Mouse (Mus musculus) hindbrain, embryonic 16.5 days (tissue): ENCODE measurements around the gene Ell. TPM values are rescaled to one million over a fixed set of nuclear protein-coding genes. Genes with fewer than 3 reads are reported as not detected.

Source experiments
- ATAC-seq: fragments of 200-750 bp; cut with Nextera tagmentation; 2 replicates; pipeline ENCODE4 v1.8.0; 2017; ENCODE audit warnings: moderate TSS enrichment, moderate library complexity
- H3K27ac ChIP-seq: fragments of 300-500 bp; sonication (generic); 2 replicates; pipeline ENCODE4 v1.5.1; 2014; ENCODE audit warnings: low read depth, mild to moderate bottlenecking, control low read depth, low read length, moderate library complexity
- H3K27me3 ChIP-seq: fragments of 300-500 bp; sonication (generic); replicated peaks from 2 replicates; pipeline ENCODE4 v1.6.1; 2014; ENCODE audit warnings: low read length; ENCODE audit not compliant: control insufficient read depth, insufficient read depth
- H3K36me3 ChIP-seq: fragments of 300-500 bp; sonication (generic); 2 replicates; pipeline ENCODE4 v1.6.1; 2014; ENCODE audit warnings: mild to moderate bottlenecking, low read length, moderate library complexity, mixed read lengths; ENCODE audit not compliant: control insufficient read depth, insufficient read depth
- H3K4me1 ChIP-seq: fragments of 300-500 bp; sonication (generic); 2 replicates; pipeline ENCODE4 v1.6.1; 2014; ENCODE audit warnings: low read depth, low read length; ENCODE audit not compliant: control insufficient read depth, insufficient read depth
- H3K4me2 ChIP-seq: fragments of 300-500 bp; sonication (generic); 2 replicates; pipeline ENCODE4 v1.6.1; 2014; ENCODE audit warnings: mild to moderate bottlenecking, low read length, control low read depth, moderate library complexity
- H3K4me3 ChIP-seq: fragments of 300-500 bp; sonication (generic); 2 replicates; pipeline ENCODE4 v1.5.1; 2014; ENCODE audit warnings: mild to moderate bottlenecking, low read length, control low read depth, moderate library complexity
- H3K9ac ChIP-seq: fragments of 300-500 bp; sonication (generic); 2 replicates; pipeline ENCODE4 v1.6.1; 2014; ENCODE audit warnings: low read depth, mild to moderate bottlenecking, control low read depth, low read length, moderate library complexity
- H3K9me3 ChIP-seq: fragments of 300-500 bp; sonication (generic); 2 replicates; pipeline ENCODE4 v1.6.1; 2014; ENCODE audit warnings: mild to moderate bottlenecking, low read length, moderate library complexity; ENCODE audit not compliant: control insufficient read depth
- WGBS: fragments of 180-500 bp; shearing (Covaris S2); extraction: QIAGEN DNeasy Blood & Tissue Kit; methylation state at CpG from one replicate; pipeline ENCODE4 v1.1.7; 2014; 5-methylcytosine and 5-hydroxymethylcytosine counted together
- polyA plus RNA-seq: library from polyadenylated mRNA; unstranded; fragments of >200 nt; fragmentation: Nextera tagmentation; extraction: Ambion mirVana; gene quantifications from 2 replicates; pipeline ENCODE4 v1.2.1, GENCODE M21; 2015

The Ell gene
- polyA plus RNA-seq, 1 experiment from 2014 or later = 14.9 TPM

DNA sequence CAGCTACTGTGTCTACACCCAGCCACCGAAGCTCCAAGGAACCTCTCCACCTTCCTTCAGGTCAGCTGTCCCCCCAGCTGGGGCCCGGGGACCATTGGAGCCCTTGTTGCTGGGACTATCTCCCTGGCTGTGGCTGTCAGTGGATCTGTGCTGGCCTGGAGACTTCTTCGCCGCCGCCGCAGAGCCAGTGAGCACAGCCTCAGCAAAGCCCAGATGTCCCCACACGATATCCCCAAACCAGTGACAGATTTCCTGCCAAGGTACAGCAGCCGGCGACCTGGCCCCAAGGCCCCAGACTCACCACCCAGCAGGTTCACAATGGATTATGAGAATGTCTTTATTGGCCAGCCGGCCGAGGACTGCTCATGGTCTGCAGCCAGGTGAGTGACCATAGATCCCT is 78.7 kb downstream of the Ell start:
- Histone ChIP-seq H3K4me3 (no peak overlapping the region), H3K36me3 (no peaks in the 10 kb centered on the region), H3K4me1 (no peaks in the 10 kb centered on the region), H3K27me3 (no peaks in the 10 kb centered on the region), H3K4me2 (no peak overlapping the region), H3K9me3 (no peaks in the 10 kb centered on the region), H3K27ac (no peak overlapping the region), H3K9ac (0 out of 2 replicates have a peak overlapping the region, but pooled peaks have one; percentile 13)
- WGBS = 79% methylated on average over 11 of the region's 11 CpGs
- ATAC-seq = no peak

DNA sequence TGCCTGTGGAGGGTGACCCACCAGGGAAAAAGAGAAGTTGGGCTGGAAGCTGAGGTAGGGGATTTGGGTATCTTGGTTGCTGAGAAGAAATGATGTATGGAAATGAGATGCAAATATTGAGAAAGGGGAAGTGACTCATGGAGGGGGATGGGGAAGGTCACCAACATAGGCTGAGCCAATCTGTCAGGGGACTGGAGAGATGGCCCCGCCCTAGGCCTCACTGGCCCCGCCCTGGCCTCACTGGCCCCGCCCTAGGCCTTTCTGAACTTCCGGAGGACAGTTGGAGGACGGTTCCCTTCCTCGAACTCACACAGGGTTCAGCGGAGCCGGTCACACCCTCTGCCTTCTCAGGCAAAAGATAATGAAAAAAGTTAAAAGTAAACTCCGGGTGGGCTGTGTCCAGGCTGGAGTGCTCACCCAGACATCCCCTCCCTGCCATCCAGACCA is 79.7 kb downstream of the Ell start:
- ATAC-seq = no peak
- Histone ChIP-seq H3K9ac (no peak overlapping the region), H3K27me3 (no peaks in the 10 kb centered on the region), H3K9me3 (no peaks in the 10 kb centered on the region), H3K27ac (no peak overlapping the region), H3K4me1 (no peaks in the 10 kb centered on the region), H3K4me3 (no peak overlapping the region), H3K36me3 (no peaks in the 10 kb centered on the region), H3K4me2 (no peak overlapping the region)
- 24% methylated on average over 9 of the region's 9 CpGs for WGBS

DNA sequence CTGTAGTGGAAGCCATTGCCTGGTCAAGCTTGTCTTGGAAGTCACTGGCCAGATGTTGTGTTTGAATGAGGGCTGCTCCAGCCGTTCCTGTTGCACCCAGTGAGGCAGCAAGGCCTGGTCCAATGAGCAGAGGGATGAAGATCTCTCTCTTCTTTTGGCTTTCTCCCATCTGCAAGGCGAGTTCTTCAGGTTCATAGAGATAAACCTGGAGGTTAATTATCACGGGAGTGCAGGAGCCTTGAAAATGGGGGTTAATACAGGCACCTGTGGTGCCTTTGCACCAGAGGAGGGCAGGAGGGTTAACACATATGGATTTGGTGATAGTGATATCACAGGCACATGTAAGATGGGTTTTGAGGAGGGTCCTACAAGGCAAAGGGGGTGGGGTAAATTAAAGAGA is 83.0 kb downstream of the Ell start:
- no peak overlapping the region for H3K4me2 ChIP-seq
- WGBS = 67% methylated on average over 3 of the region's 3 CpGs

DNA sequence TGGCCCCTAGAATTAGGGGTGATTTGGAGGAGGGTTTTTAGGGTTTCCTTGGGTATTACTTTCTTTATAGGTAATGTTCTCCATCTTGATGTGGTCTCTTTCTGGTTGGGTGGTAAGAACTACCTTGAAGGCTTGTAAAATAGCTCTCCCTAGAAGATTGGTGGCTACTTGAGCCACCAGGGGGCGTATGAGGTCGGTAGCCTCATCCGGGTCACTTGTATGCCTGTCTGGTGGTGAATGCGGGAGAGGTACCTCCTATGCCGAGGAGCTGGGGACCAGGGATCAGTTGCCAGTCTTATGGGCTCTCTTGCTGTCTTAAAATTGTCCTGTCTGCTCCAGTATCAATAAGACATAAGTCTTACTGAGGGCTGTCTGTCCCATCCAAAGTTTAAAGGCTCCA is 85.8 kb downstream of the Ell start:
- no peak for ATAC-seq
- 19% methylated on average over 5 of the region's 5 CpGs for WGBS

More for the DNA sequence above, 83.0 kb downstream of the Ell start:
- no peak for ATAC-seq
- no peak overlapping the region for H3K4me3 ChIP-seq
- no peaks in the 10 kb centered on the region for H3K36me3 ChIP-seq
- H3K9ac ChIP-seq = no peak overlapping the region
- no peaks in the 10 kb centered on the region for H3K9me3 ChIP-seq
- H3K27me3 ChIP-seq = no peaks in the 10 kb centered on the region
- H3K4me1 ChIP-seq = no peaks in the 10 kb centered on the region
- no peak overlapping the region for H3K27ac ChIP-seq

DNA sequence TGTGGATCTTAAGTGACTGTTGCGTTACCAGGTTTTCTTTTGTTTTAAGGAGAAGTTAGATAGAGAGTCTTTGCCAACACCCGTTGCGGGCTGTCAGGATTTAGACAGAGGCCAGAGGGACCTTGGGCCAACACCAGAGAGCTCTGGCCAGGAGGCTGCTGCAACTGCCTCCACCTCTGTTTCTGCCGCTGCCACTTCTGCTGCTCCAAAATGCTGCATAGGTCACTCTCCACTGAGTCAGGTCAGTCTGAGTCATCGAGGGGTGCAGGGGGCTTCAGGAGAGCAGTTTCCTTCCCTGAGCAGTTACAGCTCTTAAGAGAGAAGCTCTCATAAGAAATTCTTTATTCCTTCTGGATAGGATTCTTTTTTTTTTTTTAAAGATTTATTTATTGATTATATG is 87.8 kb downstream of the Ell start:
- 81% methylated on average over 5 of the region's 5 CpGs for WGBS
- peaks cover 2% of the 10 kb centered on the region for H3K27me3 ChIP-seq
- ATAC-seq = no peak

More for the DNA sequence above, 85.8 kb downstream of the Ell start:
- Histone ChIP-seq H3K27me3 (no peaks in the 10 kb centered on the region), H3K4me1 (peaks cover 9% of the 10 kb centered on the region; the same call in 1 of the 2 replicates), H3K4me2 (no peak overlapping the region), H3K4me3 (no peak overlapping the region), H3K9ac (no peak overlapping the region), H3K27ac (no peak overlapping the region), H3K36me3 (no peaks in the 10 kb centered on the region), H3K9me3 (no peaks in the 10 kb centered on the region)

DNA sequence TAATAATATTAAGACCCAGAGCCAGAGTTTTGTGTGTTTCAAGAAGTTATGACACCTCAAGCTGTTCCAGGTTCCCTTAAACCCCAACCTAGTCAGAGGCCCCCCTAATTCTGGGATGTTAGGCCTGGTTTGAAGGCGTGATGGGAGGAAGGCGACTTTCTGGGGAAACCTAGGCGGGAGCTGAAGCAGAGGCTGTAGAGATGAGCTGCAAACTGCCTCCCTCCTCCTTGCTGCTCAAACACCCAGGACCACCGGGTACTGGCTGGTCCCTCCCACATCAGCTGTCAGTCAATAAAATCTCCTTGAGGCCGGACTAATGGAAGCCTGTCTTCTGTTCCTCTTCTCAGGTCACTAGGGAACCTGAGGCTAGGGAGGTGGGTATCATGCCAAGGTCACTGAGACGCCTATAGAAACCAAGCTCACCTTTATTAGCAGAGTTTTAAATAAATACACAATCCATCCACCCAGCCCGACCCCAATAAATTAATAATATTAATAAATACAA is 89.8 kb downstream of the Ell start:
- Histone ChIP-seq H3K4me2 (peak overlapping the region; percentile 82), H3K4me3 (peak overlapping the region; percentile 50), H3K9ac (peak overlapping the region; percentile 66; the same call in 1 of the 2 replicates), H3K27ac (no peak overlapping the region; the same call in none of the 2 replicates), H3K9me3 (no peaks in the 10 kb centered on the region), H3K27me3 (peaks cover 2% of the 10 kb centered on the region), H3K4me1 (peaks cover 18% of the 10 kb centered on the region), H3K36me3 (no peaks in the 10 kb centered on the region)
- whole genome bisulfite sequencing = 56% methylated on average over 7 of the region's 7 CpGs
- peak; percentile 4; the same call in 1 of the 2 replicates for ATAC-seq

More for the DNA sequence above, 87.8 kb downstream of the Ell start:
- no peak overlapping the region for H3K4me3 ChIP-seq
- H3K9me3 ChIP-seq = no peaks in the 10 kb centered on the region
- no peak overlapping the region for H3K27ac ChIP-seq
- no peaks in the 10 kb centered on the region for H3K36me3 ChIP-seq
- peaks cover 18% of the 10 kb centered on the region for H3K4me1 ChIP-seq
- no peak overlapping the region for H3K4me2 ChIP-seq
- H3K9ac ChIP-seq = no peak overlapping the region

DNA sequence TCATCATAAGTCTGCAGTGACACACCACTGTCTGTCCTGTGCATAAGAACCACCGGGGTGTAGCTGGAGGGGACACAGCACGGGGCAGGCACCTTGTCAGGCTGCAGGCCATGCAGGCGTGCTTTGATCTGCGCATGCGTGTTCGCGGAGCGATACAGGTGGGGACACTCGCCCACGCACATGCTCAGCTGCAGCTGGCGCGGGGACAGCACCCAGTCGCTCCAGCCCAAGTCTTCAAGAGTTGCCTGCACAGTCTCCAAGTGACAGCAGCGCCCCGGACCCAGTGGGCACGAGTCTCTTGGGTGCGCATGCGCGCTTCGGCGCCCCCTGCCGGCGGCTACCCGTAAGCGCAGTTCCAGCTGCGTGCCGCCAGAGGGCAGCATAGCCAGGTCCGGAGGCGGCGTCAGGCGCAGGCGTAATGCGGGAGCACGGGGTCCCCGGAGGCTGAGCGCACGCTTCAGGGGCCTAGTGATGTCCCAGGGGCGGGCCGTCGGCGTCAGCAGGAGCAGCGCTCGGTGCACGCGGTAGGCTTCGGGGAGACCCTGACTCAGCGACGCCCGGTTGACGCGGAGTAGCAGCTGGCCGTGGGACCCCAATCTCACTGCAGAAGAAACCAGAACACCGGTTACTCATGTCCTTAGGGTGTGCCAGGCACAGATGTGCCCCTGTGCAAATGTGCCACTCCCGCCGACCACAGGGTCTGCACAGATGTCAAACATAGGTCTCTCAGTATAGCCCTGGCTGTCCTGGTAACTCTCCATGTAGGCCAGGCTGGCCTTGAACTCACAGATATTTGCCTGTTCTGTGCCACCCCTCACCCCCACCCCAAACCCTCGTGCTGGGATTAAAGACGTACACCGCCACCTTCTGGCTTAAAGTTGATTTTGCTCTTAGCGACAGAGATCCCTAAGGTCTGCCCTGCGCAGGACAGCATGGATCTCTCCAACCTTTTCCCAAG is 90.6 kb downstream of the Ell start:
- H3K9ac ChIP-seq = peak overlapping the region; percentile 66
- under 1% methylated on average over 60 of the region's 60 CpGs for WGBS

DNA sequence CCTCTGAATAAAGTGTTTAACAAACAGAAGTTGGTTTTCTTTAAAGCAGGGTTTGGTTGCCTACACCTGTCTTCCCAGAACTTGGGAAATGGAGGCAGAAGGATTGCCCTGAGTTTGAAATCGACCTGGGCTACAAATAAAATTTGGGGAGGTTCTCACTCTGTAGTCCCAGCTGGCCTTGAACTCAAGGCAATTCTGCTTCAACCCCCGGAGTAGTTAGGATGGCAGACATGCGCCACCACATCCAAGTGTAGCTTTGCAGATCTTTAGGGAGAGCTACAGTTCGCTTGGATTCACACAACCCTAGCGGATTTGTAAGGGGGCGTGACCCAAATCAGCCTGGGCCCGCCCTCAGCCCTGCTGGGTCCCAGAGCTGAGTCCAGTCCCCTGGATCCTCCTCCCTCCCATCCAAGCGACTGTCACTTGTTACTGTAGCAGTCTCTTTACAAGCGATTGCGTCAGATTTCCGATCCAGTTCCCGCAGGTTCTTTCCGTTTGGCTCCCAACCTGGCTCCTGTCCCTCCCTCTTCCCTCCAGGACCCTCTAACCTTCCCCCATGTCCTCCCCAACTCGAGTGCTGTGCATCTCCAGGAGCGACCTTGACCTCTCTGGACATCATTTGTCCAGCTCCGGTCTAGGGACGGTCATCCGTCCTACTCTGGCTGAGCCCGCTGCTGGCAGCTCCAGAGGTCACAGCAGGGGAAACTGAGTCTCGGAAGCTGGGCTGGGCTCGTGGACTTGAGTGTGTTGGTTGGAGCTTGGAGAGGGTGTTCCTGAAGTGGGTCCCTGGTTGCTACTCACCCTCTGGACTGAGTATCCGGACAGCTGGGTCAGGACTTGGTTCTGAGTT is 91.5 kb downstream of the Ell start:
- H3K27ac ChIP-seq = peak overlapping the region; percentile 23; the same call in 1 of the 2 replicates
- peaks cover 18% of the 10 kb centered on the region for H3K4me1 ChIP-seq
- 0 out of 2 replicates have a peak, but pooled peaks have one; percentile 7 for ATAC-seq
- WGBS = 14% methylated on average over 22 of the region's 22 CpGs
- no peaks in the 10 kb centered on the region for H3K36me3 ChIP-seq
- H3K27me3 ChIP-seq = peaks cover 2% of the 10 kb centered on the region
- peak overlapping the region; percentile 50 for H3K9ac ChIP-seq
- H3K9me3 ChIP-seq = no peaks in the 10 kb centered on the region
- peak overlapping the region; percentile 50; the same call in 1 of the 2 replicates for H3K4me3 ChIP-seq
- peak overlapping the region; percentile 22 for H3K4me2 ChIP-seq

More for the DNA sequence above, 90.6 kb downstream of the Ell start:
- Histone ChIP-seq H3K9me3 (no peaks in the 10 kb centered on the region), H3K4me2 (peak overlapping the region; percentile 82), H3K27me3 (peaks cover 2% of the 10 kb centered on the region), H3K4me1 (peaks cover 18% of the 10 kb centered on the region), H3K36me3 (no peaks in the 10 kb centered on the region), H3K27ac (peak overlapping the region; percentile 68), H3K4me3 (peak overlapping the region; percentile 50)
- peak; percentile 92 for ATAC-seq
